Mouse (Mus musculus) layer of hippocampus, adult 2 months (tissue): ENCODE results near the gene Pet100. TPM values are rescaled to one million over a fixed set of nuclear protein-coding genes. Genes with fewer than 3 reads are reported as not detected.

ENCODE experiments used
- DNase-seq, 2 experiments: peaks; one replicate each; pipeline ENCODE4 v3.0.0; 2022; ENCODE audit warnings: low spot score in 2 of 2
- H3K27ac ChIP-seq: fragments of 200-600 bp; 2 replicates; pipeline ENCODE4 v1.8.1; 2022
- H3K4me3 ChIP-seq: fragments of 200-600 bp; 2 replicates; pipeline ENCODE4 v1.8.1; 2022; ENCODE audit warnings: mild to moderate bottlenecking
- CTCF ChIP-seq: fragments of 200-600 bp; conservative IDR thresholded peaks from 2 replicates; pipeline ENCODE4 v1.8.1; 2022; ENCODE audit warnings: antibody characterized with exemption, mild to moderate bottlenecking, moderate library complexity
- total RNA-seq, 2 experiments: library from RNA; stranded (reverse); gene quantifications; 2 replicates each; pipeline ENCODE4 v1.2.3; 2021

The Pet100 gene
- total RNA-seq, 2 experiments from 2014 or later = 87.0 to 87.3 TPM

DNA sequence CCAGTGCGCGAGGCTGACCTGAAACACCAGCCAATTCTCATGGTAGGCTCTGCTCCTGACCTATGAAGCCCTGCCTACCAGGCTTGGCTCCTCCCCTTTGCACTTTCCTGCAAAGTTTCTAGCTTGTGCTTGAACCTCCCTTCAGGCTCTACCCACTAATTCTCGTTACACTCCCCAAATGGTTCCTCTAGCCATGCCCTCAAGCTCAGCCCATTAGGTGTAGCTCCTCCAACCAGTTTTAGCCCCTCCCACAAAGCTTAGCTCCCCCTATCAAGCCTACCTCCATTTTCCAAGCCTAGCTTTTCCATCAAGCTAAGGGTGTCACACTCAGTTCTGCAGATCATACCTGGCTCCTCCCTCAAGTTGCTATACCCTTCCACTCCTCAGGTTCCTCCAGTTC lies 23.3 kb upstream of the Pet100 start:
- DNase-seq = no peak
- H3K4me3 ChIP-seq = no peak overlapping the region
- TF ChIP-seq CTCF = no peak
- H3K27ac ChIP-seq = no peak overlapping the region

DNA sequence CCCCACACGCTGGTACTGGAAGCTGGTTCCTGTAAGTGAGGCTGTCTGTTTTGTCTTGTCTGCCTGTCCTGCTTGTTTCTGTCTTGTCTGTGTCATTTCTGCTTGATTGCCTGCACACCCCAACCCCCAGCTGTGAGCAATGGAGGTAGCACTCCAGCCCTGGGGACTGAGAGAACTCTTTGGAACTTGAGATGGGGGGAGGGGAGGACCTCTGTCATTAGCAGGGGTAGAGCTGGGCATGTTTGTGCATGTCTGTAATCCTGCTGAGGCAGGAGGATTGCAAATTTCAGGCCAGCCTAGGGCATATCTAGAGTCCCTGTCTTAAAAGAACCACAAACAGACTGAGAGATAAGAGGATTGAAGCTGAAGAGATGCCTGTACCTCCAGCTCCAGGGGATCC lies 22.1 kb upstream of the Pet100 start:
- no peak overlapping the region for H3K4me3 ChIP-seq
- H3K27ac ChIP-seq = no peak overlapping the region
- DNase-seq = no peak
- no peak for TF ChIP-seq CTCF

DNA sequence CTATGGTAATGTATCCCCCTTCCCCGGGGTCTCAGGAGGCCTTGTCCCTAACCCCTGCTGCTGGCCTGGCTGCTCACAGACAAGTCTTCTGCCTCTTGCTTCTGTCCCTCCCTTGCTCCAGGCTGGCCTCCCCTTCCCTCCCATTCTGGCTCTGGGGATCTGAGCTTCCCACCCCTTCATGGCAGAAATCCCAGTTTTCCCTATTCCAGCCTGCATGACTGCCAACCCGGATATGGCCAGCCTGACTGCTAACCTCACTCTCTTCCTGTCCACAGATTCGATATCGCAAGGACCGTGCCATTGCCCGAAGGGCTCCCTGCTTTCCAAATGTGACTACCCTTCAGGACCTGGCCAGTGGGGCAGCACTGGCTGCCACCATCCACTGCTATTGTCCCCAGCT lies 20.9 kb upstream of the Pet100 start:
- no peak for DNase-seq
- Histone ChIP-seq H3K4me3 (no peak overlapping the region), H3K27ac (no peak overlapping the region)
- no peak for TF ChIP-seq CTCF

DNA sequence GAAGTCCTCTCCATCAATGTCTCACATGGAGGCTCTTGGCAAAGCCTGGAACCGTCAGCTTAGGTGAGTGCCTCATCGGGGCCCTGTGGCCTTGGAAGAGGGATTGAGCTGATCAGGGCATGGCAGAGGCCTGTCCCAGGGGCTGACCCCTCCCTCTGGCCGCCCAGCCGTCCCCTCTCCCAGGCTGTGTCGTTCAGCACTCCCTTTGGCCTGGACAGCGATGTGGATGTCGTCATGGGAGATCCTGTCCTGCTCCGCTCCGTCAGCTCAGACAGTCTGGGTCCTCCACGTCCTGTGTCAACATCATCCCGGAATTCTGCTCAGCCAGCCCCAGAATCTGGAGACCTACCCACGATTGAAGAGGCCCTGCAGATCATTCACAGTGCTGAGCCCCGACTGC lies 17.9 kb upstream of the Pet100 start:
- H3K27ac ChIP-seq = no peak overlapping the region
- no peak overlapping the region for H3K4me3 ChIP-seq
- no peak for DNase-seq
- no peak for TF ChIP-seq CTCF

DNA sequence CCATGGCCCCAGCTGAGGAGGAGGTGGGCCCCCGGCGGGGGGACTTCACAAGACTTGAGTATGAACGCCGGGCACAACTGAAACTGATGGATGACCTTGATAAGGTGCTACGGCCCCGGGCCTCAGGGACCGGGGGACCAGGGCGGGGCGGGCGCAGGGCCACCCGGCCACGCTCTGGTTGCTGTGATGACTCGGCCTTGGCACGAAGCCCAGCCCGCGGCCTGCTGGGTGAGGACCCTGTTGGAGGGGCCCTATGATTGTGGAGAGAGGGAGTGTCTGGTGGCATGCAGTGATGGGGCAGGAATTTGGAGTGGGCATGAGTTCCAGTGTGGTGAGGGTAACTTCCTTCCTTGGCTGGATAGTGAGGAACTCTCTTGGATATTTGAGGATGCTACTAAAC lies 14.8 kb upstream of the Pet100 start:
- Histone ChIP-seq H3K27ac (no peak overlapping the region), H3K4me3 (no peak overlapping the region)
- no peak for DNase-seq
- TF ChIP-seq CTCF = no peak

DNA sequence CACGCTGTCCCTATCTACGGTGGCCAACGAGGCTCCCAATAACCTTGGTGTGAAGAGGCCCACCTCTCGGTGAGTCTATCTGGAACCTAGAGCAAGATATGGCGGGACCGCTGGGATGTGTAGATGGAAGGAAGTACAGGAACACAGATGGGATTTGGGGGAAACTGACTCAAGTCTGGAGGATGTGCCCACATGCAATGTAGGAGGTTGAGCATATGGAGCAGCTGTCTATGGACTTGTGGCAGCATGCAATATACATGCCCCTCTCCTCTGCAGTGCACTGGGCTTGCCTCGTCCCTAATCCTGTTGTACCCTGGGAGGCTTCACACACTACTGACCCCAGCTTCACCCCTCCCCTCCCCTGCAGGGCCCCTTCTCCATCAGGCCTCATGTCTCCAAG lies 13.5 kb upstream of the Pet100 start:
- peak overlapping the region; percentile 60; the same call in 1 of the 2 replicates for H3K27ac ChIP-seq
- H3K4me3 ChIP-seq = no peak overlapping the region
- TF ChIP-seq CTCF = no peak
- peak in 1 of 2 experiments; percentile 61 for DNase-seq

DNA sequence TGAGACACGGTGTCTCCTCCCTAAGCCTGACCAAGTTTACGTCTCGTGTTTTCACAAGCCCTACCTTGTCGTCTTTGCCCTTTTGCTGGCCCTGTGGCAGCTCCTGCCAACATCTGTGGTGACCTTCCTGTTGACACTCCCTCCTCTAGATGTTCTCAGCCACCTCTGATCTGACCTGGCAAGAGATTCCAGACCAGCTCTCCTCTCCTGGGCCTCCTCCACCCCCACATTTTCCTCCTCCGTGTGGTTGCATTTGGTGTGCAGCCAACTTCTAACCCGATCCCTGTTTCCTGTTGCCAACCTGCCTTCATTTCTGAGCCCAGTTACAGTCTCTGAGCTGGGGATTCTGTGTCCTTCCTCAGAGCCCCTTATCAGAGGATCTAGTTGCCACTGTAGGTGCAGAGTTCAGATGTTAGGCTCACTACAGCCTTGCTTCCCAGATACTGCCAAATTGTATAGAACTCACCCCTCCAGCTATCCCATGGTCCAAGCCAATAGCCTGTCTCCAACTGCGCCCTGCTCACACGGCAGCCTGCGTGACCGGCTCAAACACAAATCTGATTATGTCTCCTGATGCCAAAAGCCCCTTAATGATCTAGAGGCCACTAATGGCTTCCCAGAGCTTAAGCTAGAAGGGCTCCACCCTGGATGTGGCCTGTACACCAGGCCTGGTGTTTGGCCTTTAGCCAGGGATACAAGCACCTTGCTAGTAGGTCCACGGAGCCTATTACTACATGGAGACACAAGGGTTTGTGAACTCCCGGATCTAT lies 12.1 kb upstream of the Pet100 start:
- TF ChIP-seq CTCF = no peak
- Histone ChIP-seq H3K4me3 (no peak overlapping the region), H3K27ac (peak overlapping the region; percentile 60; the same call in 1 of the 2 replicates)
- no peak for DNase-seq

DNA sequence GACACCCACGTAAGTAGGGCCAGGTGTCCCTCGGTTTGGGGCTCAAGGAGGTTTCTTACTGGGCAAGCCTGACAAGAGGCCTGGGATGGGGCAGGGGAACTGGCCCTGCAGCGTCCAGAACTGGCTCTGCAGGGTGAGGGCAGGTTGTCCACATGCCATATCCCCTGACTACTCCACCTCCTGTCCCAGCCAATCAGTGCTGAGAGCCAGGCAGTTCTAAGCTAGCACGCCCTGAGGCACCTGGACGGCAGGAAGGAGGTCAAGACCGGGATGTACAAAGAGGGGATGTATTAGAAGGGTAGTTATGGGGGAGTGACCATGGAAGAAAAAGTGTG lies 11.6 kb upstream of the Pet100 start:
- Histone ChIP-seq H3K27ac (peak overlapping the region; percentile 60; the same call in 1 of the 2 replicates), H3K4me3 (no peak overlapping the region)
- DNase-seq = no peak
- TF ChIP-seq CTCF = no peak

DNA sequence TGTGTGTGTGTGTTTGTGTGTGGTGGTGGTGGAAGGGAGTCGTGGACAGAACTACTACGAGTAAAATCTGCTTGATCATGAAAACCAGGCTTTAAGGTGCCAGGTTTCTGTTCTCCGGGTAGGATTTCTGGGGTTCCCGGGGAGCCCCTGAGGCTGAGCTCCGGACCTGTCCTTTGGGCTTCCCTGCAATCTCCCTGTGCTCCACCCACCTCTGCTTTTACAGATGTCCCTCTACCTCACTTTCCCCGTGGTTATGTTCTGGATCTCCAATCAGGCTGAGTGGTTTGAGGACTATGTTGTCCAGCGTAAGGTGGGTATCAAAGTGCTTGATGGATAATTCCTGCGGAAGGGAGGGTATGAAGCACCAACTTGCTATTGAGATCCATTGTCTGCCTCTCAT lies 771 bp downstream of the Pet100 start:
- Histone ChIP-seq H3K27ac (no peak overlapping the region), H3K4me3 (no peak overlapping the region)
- TF ChIP-seq CTCF = no peak
- DNase-seq = no peak

DNA sequence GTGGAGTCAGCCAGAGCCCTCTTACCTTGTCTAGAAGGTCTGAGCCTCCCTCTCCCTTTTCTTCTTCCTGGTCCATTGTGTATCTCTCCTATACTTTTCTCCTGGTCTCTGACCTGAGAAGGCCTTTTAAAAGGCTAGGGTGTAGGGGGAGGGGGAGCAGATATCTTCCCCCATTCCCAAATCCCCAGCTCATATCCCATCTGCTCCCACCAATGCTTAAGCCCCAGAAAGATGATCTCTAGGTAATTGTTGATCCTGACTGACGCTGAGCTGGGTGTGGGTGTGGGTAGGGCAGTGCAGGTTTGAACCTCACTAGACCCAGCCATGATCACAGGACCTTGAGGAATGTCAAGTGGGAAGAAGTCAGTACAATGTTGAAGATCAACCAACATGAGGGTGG lies 4.1 kb downstream of the Pet100 start, which contains the start of gene Pcp2:
Pcp2 (minus strand) TSS at position 101 of the 400 bp plus-strand sequence.
- no peak for DNase-seq
- H3K27ac ChIP-seq = no peak within 1 kb of the TSS
- no peak for TF ChIP-seq CTCF
- no peak within 1 kb of the TSS for H3K4me3 ChIP-seq

DNA sequence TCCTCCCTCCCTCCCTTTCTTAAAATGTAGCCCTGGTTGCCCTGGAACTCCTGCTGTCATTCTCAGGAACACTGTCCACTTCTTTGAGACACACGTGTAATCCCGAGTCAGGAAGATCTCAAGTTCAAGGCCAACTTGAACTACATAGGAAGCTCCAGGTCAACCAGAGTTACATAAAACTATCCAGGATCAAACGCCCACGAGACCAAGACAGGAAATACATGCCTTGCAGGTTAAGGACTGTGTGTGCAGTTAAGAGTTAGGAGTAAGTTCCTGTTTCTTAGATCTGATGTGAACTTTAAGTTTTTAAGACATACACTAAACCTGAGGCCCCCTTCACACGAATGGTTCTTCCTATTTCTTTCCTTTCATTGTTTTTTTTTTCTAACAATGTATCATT lies 5.6 kb downstream of the Pet100 start:
- no peak overlapping the region for H3K27ac ChIP-seq
- no peak for DNase-seq
- H3K4me3 ChIP-seq = no peak overlapping the region
- no peak for TF ChIP-seq CTCF

DNA sequence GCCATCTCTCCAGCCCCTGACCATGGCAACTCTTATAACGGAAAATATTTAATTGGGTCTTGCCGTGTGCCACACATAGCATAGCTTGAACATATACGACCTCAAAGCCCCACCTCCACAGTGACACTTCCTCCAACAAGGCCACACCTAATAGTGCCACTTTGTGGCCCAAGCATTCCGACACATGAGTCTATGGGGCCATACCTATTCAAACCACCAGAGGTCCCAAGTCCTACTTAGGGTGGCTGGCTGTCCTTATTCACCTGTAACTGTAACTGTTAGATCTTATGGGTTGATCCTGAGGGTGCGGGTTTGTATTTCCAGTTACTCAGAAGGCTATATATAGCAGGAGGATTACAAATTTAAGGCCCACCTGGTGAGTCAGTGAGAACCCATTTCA lies 6.7 kb downstream of the Pet100 start:
- no peak for DNase-seq
- peak; percentile 76 for TF ChIP-seq CTCF
- H3K4me3 ChIP-seq = no peak overlapping the region
- H3K27ac ChIP-seq = no peak overlapping the region

DNA sequence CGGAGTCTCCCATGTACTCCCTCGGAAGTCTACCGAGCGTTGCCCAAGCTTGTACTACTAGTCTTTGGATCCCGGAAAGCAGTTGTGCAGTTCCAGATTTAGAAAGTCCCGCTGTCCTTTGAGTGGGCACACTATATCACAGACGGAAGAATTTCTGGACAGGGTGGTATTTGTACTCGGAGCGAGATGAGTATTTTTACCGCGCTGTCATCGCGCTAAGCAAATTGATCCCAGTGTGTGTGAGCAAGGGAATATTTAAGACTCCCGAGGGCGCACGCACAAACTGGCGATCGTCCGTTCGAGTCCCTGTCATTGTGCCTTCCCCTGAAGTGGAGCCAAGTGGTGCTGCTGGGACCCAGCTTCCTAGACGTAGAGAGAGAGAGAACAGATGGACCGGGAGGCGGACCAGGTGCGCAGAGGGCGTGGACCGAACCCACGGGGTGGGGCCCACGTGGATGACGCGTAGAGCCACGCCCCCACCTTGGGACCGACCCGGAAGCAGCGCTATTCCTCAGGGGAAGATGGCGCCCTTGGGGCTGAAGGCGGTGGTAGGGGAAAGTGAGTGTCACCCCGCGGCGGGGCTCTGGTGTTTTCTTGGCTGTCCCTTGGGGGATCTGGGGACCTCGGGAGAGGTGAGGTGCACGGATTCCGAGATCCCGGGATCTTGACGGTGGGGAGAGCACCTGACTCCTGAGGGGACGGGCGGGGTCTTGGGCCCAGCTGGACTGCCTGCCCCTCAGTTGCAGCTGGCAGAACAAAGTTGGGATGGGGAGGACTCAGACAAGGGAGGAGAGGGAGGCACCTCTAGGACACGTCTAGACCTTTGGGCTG lies 9.5 kb downstream of the Pet100 start, which contains the start of gene Stxbp2:
Stxbp2 (plus strand) TSS at position 309 of the 831 bp plus-strand sequence.
- Histone ChIP-seq H3K4me3 (peak within 1 kb of the TSS; percentile 52), H3K27ac (peak within 1 kb of the TSS; percentile 20; the same call in 1 of the 2 replicates)
- no peak for TF ChIP-seq CTCF
- DNase-seq = peak; percentile 74 to 77

DNA sequence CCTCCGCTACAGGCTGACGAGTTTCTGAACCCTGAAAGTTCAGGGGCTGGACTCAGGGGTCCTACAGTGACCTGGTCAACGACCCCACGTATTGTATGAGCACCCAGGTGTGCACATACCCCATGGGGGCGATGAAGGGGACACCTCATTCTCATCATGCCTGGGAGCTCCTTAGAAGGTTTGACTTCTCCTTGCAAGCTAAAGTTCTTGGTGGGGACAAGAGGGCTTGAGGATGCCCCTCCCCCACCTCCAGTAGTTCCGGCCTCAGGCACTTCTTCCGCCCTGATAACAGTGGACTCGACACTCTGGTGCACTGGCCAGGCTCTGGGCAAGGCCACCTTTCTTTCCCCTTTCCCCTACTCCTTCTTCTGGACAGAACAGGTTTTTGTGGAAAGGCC lies 10.1 kb downstream of the Pet100 start:
- no peak overlapping the region for H3K27ac ChIP-seq
- no peak for DNase-seq
- TF ChIP-seq CTCF = no peak
- peak overlapping the region; percentile 52 for H3K4me3 ChIP-seq
